Mouse (Mus musculus) embryonic facial prominence, embryonic 13.5 days (tissue): ENCODE data around the gene Pik3cd. TPM values are rescaled to one million over a fixed set of nuclear protein-coding genes. Genes with fewer than 3 reads are reported as not detected.

Experiments
- ATAC-seq: fragments of 200-750 bp; cut with Nextera tagmentation; 2 replicates; pipeline ENCODE4 v1.8.0; 2017; ENCODE audit warnings: low read depth; ENCODE audit not compliant: insufficient number of reproducible peaks, insufficient read depth, low FRiP score, low TSS enrichment
- H3K27ac ChIP-seq: fragments of 300-500 bp; sonication (generic); 2 replicates; pipeline ENCODE4 v1.5.1; 2015; ENCODE audit warnings: moderate library complexity, mild to moderate bottlenecking, inconsistent platforms
- H3K27me3 ChIP-seq: fragments of 300-500 bp; sonication (generic); 2 replicates; pipeline ENCODE4 v1.6.1; 2015; ENCODE audit warnings: mild to moderate bottlenecking, inconsistent platforms
- H3K36me3 ChIP-seq: fragments of 300-500 bp; sonication (generic); 2 replicates; pipeline ENCODE4 v1.6.1; 2015; ENCODE audit warnings: mild to moderate bottlenecking, inconsistent platforms
- H3K4me1 ChIP-seq: fragments of 300-500 bp; sonication (generic); 2 replicates; pipeline ENCODE4 v1.6.1; 2015; ENCODE audit warnings: inconsistent platforms
- H3K4me2 ChIP-seq: fragments of 300-500 bp; sonication (generic); 2 replicates; pipeline ENCODE4 v1.6.1; 2015; ENCODE audit warnings: moderate library complexity, mild to moderate bottlenecking, inconsistent platforms
- H3K4me3 ChIP-seq: fragments of 300-500 bp; sonication (generic); 2 replicates; pipeline ENCODE4 v1.5.1; 2015; ENCODE audit warnings: mild to moderate bottlenecking, inconsistent platforms
- H3K9ac ChIP-seq: fragments of 300-500 bp; sonication (generic); 2 replicates; pipeline ENCODE4 v1.6.1; 2015; ENCODE audit warnings: mild to moderate bottlenecking, inconsistent platforms
- H3K9me3 ChIP-seq: fragments of 300-500 bp; sonication (generic); 2 replicates; pipeline ENCODE4 v1.6.1; 2016; ENCODE audit warnings: inconsistent platforms
- WGBS: fragments of 180-500 bp; shearing (Covaris S2); methylation state at CpG from one replicate; pipeline ENCODE4 v1.1.7; 2015; ENCODE audit warnings: mixed read lengths; 5-methylcytosine and 5-hydroxymethylcytosine counted together
- microRNA-seq: library from miRNA; unstranded; fragments of <30 nt; microRNA quantifications from one replicate; pipeline ENCODE4, GENCODE M21; 2016
- polyA plus RNA-seq: library from polyadenylated mRNA; unstranded; fragments of >200 nt; fragmentation: Nextera tagmentation; extraction: Ambion mirVana; gene quantifications from 2 replicates; pipeline ENCODE4 v1.2.1, GENCODE M21; 2015

The Pik3cd gene
- polyA plus RNA-seq, 1 experiment from 2014 or later = 4.4 TPM

GRCm38 (mm10) chr4:149603860-149604259 lies 98.5 kb downstream of the Pik3cd start:
- no peak overlapping the region for H3K27ac ChIP-seq
- no peaks in the 10 kb centered on the region for H3K9me3 ChIP-seq
- no peak overlapping the region for H3K9ac ChIP-seq
- no peaks in the 10 kb centered on the region for H3K36me3 ChIP-seq
- whole genome bisulfite sequencing = 68% methylated on average over 1 of the region's 1 CpGs
- peaks cover 25% of the 10 kb centered on the region for H3K4me1 ChIP-seq
- no peak overlapping the region for H3K4me2 ChIP-seq
- H3K4me3 ChIP-seq = no peak overlapping the region
- no peaks in the 10 kb centered on the region for H3K27me3 ChIP-seq
- ATAC-seq = no peak

- Histone ChIP-seq H3K27me3 (no peaks in the 10 kb centered on the region), H3K4me3 (no peak overlapping the region), H3K9ac (no peak overlapping the region), H3K36me3 (no peaks in the 10 kb centered on the region), H3K4me2 (no peak overlapping the region), H3K9me3 (no peaks in the 10 kb centered on the region), H3K4me1 (peaks cover 19% of the 10 kb centered on the region), H3K27ac (no peak overlapping the region)
- no peak for ATAC-seq
- 39% methylated on average over 7 of the region's 7 CpGs for WGBS
Observed at GRCm38 (mm10) chr4:149602236-149602635, 100.1 kb downstream of the Pik3cd start.

DNA sequence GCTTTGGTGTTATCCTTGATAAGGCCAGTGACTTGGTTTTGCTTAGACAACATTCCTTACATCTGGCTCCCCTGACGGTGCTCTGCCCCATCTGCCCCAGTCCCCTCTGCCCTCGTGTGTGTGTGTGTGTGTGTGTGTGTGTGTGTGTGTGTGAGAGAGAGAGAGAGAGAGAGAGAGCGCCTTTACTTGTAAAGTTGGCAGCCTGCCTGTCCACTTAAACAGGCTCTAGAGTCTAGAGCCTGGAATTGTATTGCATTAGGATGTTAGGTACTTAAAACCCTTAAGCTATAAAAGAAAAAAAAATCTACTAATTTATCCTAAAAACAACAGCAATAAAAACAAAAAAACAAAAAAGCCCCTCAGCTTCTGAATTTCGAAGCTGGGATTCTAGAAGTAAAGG lies 100.9 kb downstream of the Pik3cd start:
- Histone ChIP-seq H3K9me3 (no peaks in the 10 kb centered on the region), H3K27ac (no peak overlapping the region), H3K9ac (no peak overlapping the region), H3K27me3 (no peaks in the 10 kb centered on the region), H3K4me3 (no peak overlapping the region), H3K4me2 (no peak overlapping the region), H3K36me3 (no peaks in the 10 kb centered on the region), H3K4me1 (peaks cover 12% of the 10 kb centered on the region)
- ATAC-seq = no peak
- WGBS = 38% methylated on average over 4 of the region's 4 CpGs

- H3K4me2 ChIP-seq = no peak overlapping the region
- 84% methylated on average over 4 of the region's 4 CpGs for WGBS
- no peak overlapping the region for H3K9ac ChIP-seq
Observed at GRCm38 (mm10) chr4:149600130-149600529, 102.2 kb downstream of the Pik3cd start.

DNA sequence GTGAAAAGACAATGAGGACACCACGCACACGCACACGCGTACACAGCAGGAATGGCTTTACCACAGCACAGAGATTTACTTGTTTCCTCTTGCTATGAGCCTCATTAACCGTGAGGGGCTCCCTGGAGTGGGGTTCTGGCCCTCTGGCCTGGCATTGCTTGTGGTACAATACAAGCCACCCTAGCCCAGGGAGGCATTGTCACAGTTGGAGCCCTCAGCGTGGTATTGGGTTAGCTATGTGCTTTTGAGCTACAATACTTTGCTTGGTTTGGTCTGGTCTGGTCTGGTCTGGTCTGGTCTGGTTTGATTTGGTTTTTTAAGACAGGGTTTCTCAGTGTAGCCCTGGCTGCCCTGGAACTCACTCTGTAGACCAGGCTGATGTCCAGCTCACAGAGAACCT lies 102.8 kb downstream of the Pik3cd start:
- Histone ChIP-seq H3K4me3 (no peak overlapping the region), H3K27me3 (no peaks in the 10 kb centered on the region), H3K36me3 (no peaks in the 10 kb centered on the region), H3K4me2 (no peak overlapping the region), H3K4me1 (peaks cover 12% of the 10 kb centered on the region), H3K9me3 (no peaks in the 10 kb centered on the region), H3K27ac (no peak overlapping the region), H3K9ac (no peak overlapping the region)
- no peak for ATAC-seq
- 90% methylated on average over 6 of the region's 6 CpGs for WGBS

More at GRCm38 (mm10) chr4:149600130-149600529, 102.2 kb downstream of the Pik3cd start:
- Histone ChIP-seq H3K4me3 (no peak overlapping the region), H3K27ac (no peak overlapping the region), H3K36me3 (no peaks in the 10 kb centered on the region), H3K27me3 (no peaks in the 10 kb centered on the region), H3K9me3 (no peaks in the 10 kb centered on the region), H3K4me1 (peaks cover 12% of the 10 kb centered on the region)
- ATAC-seq = no peak

Small RNAs within 50 kb of the gene (microRNA-seq; reads per million reads assigned to microRNA genes)
- gene Mir7023 = not detected

Other genes starting within 250 kb of the Pik3cd start
- 0.52 TPM in 1 of 2 replicates, not detected in the other for gene Rbp7, start 247.6 kb downstream of the Pik3cd start, polyA plus RNA-seq
- gene Tmem274, start 225.2 kb downstream of the Pik3cd start, polyA plus RNA-seq = 0.37 TPM in 1 of 2 replicates, not detected in the other
- gene Nmnat1, start 217.4 kb downstream of the Pik3cd start, polyA plus RNA-seq = 9.2 and 10.2 TPM in 2 replicates
- 56.5 TPM in 2 replicates for gene Lzic, start 217.3 kb downstream of the Pik3cd start, polyA plus RNA-seq
- gene Ctnnbip1, start 184.3 kb downstream of the Pik3cd start, polyA plus RNA-seq = 65.4 and 65.6 TPM in 2 replicates
- 21.5 and 51.2 TPM in 2 replicates for gene Clstn1, start 116.1 kb downstream of the Pik3cd start, polyA plus RNA-seq
- gene Tmem201, start 35.5 kb upstream of the Pik3cd start, polyA plus RNA-seq = 31.8 and 33.7 TPM in 2 replicates
- gene Slc25a33, start 71.7 kb upstream of the Pik3cd start, polyA plus RNA-seq = 12.3 and 13.2 TPM in 2 replicates